Mouse (Mus musculus): ENCODE measurements around the gene Dlgap1. TPM values are rescaled to one million over a fixed set of nuclear protein-coding genes. Genes with fewer than 3 reads are reported as not detected.

Gene Dlgap1
- polyA plus RNA-seq, 1 experiment = 0.26 TPM

- Histone ChIP-seq H3K27ac (ENCODE audit: insufficient read depth, low read length) (peak overlapping the region; percentile 8; the same call in 1 of the 2 replicates), H3K4me3 (ENCODE audit: insufficient read depth, low read length) (no peak overlapping the region), H3K4me1 (ENCODE audit: control insufficient read depth, insufficient read depth, low read length) (peaks cover 18% of the 10 kb centered on the region)
- no peak for TF ChIP-seq POLR2A (IDR thresholded peaks at IDR 0.05; ENCODE audit: low read depth, low read length)
- TF ChIP-seq CTCF (IDR thresholded peaks at IDR 0.05; ENCODE audit: borderline replicate concordance, insufficient read depth, low read length) = no peak
These were observed 874.4 kb downstream of the Dlgap1 start for GRCm38 (mm10) chr17:70843252-70843651.

GRCm38 (mm10) chr17:70844971-70845370, 876.1 kb downstream of the Dlgap1 start:
- Histone ChIP-seq H3K27ac (ENCODE audit: insufficient read depth, low read length) (no peak overlapping the region), H3K4me1 (ENCODE audit: control insufficient read depth, insufficient read depth, low read length) (peaks cover 12% of the 10 kb centered on the region), H3K4me3 (ENCODE audit: insufficient read depth, low read length) (no peak overlapping the region)
- TF ChIP-seq POLR2A (IDR thresholded peaks at IDR 0.05; ENCODE audit: low read depth, low read length) = no peak
- TF ChIP-seq CTCF (IDR thresholded peaks at IDR 0.05; ENCODE audit: borderline replicate concordance, insufficient read depth, low read length) = no peak

- no peak for TF ChIP-seq POLR2A (IDR thresholded peaks at IDR 0.05; ENCODE audit: low read depth, low read length)
- no peak for TF ChIP-seq CTCF (IDR thresholded peaks at IDR 0.05; ENCODE audit: borderline replicate concordance, insufficient read depth, low read length)
- H3K27ac ChIP-seq (ENCODE audit: insufficient read depth, low read length) = no peak overlapping the region; the same call in 1 of the 2 replicates
- no peak overlapping the region for H3K4me3 ChIP-seq (ENCODE audit: insufficient read depth, low read length)
These were observed 876.7 kb downstream of the Dlgap1 start for GRCm38 (mm10) chr17:70845543-70845942.

GRCm38 (mm10) chr17:70846111-70846644, 877.3 kb downstream of the Dlgap1 start:
- TF ChIP-seq POLR2A (IDR thresholded peaks at IDR 0.05; ENCODE audit: low read depth, low read length) = no peak
- TF ChIP-seq CTCF (IDR thresholded peaks at IDR 0.05; ENCODE audit: borderline replicate concordance, insufficient read depth, low read length) = no peak
- no peak overlapping the region for H3K4me3 ChIP-seq (ENCODE audit: insufficient read depth, low read length)
- H3K27ac ChIP-seq (ENCODE audit: insufficient read depth, low read length) = 0 out of 2 replicates have a peak overlapping the region, but pooled peaks have one; percentile 2
- H3K4me1 ChIP-seq (ENCODE audit: control insufficient read depth, insufficient read depth, low read length) = peaks cover 12% of the 10 kb centered on the region

More at GRCm38 (mm10) chr17:70845543-70845942, 876.7 kb downstream of the Dlgap1 start:
- H3K4me1 ChIP-seq (ENCODE audit: control insufficient read depth, insufficient read depth, low read length) = peaks cover 12% of the 10 kb centered on the region

- Histone ChIP-seq H3K27ac (ENCODE audit: insufficient read depth, low read length) (peak overlapping the region; percentile 60), H3K4me1 (ENCODE audit: control insufficient read depth, insufficient read depth, low read length) (peaks cover 12% of the 10 kb centered on the region), H3K4me3 (ENCODE audit: insufficient read depth, low read length) (peak overlapping the region; percentile 31; the same call in 1 of the 2 replicates)
- TF ChIP-seq CTCF (IDR thresholded peaks at IDR 0.05; ENCODE audit: borderline replicate concordance, insufficient read depth, low read length) (no peak), POLR2A (IDR thresholded peaks at IDR 0.05; ENCODE audit: low read depth, low read length) (peak; percentile 19; the same call in 1 of the 2 replicates)
These were observed 878.2 kb downstream of the Dlgap1 start for GRCm38 (mm10) chr17:70847086-70847485.

- Histone ChIP-seq H3K4me3 (ENCODE audit: insufficient read depth, low read length) (peak overlapping the region; percentile 90), H3K27ac (ENCODE audit: insufficient read depth, low read length) (peak overlapping the region; percentile 98), H3K4me1 (ENCODE audit: control insufficient read depth, insufficient read depth, low read length) (peaks cover 12% of the 10 kb centered on the region)
- TF ChIP-seq POLR2A (IDR thresholded peaks at IDR 0.05; ENCODE audit: low read depth, low read length) = peak; percentile 29; the same call in 1 of the 2 replicates
- TF ChIP-seq CTCF (IDR thresholded peaks at IDR 0.05; ENCODE audit: borderline replicate concordance, insufficient read depth, low read length) = no peak
These were observed 879.1 kb downstream of the Dlgap1 start for GRCm38 (mm10) chr17:70847751-70848510.

GRCm38 (mm10) chr17:70848511-70849398, 879.9 kb downstream of the Dlgap1 start:
- TF ChIP-seq POLR2A (IDR thresholded peaks at IDR 0.05; ENCODE audit: low read depth, low read length) (peak; percentile 51), CTCF (IDR thresholded peaks at IDR 0.05; ENCODE audit: borderline replicate concordance, insufficient read depth, low read length) (no peak)
- Histone ChIP-seq H3K4me1 (ENCODE audit: control insufficient read depth, insufficient read depth, low read length) (peaks cover 12% of the 10 kb centered on the region), H3K4me3 (ENCODE audit: insufficient read depth, low read length) (peak overlapping the region; percentile 90), H3K27ac (ENCODE audit: insufficient read depth, low read length) (peak overlapping the region; percentile 98)

GRCm38 (mm10) chr17:70849399-70850232, 880.7 kb downstream of the Dlgap1 start:
- TF ChIP-seq POLR2A (IDR thresholded peaks at IDR 0.05; ENCODE audit: low read depth, low read length) (peak; percentile 89), CTCF (IDR thresholded peaks at IDR 0.05; ENCODE audit: borderline replicate concordance, insufficient read depth, low read length) (no peak)
- Histone ChIP-seq H3K27ac (ENCODE audit: insufficient read depth, low read length) (peak overlapping the region; percentile 98), H3K4me1 (ENCODE audit: control insufficient read depth, insufficient read depth, low read length) (peaks cover 9% of the 10 kb centered on the region; the same call in 1 of the 2 replicates), H3K4me3 (ENCODE audit: insufficient read depth, low read length) (peak overlapping the region; percentile 90)

Data from embryonic fibroblast, embryonic 13.5 days (primary cell).